Mouse (Mus musculus) liver, adult (tissue): ENCODE results near the gene Fermt1.

ENCODE experiments used
- GATA4 ChIP-seq: IDR thresholded peaks from 2 replicates; pipeline ENCODE4 v1.6.1; 2014; ENCODE audit warnings: mild to moderate bottlenecking, low read length; ENCODE audit not compliant: insufficient replicate concordance

The Fermt1 gene

DNA sequence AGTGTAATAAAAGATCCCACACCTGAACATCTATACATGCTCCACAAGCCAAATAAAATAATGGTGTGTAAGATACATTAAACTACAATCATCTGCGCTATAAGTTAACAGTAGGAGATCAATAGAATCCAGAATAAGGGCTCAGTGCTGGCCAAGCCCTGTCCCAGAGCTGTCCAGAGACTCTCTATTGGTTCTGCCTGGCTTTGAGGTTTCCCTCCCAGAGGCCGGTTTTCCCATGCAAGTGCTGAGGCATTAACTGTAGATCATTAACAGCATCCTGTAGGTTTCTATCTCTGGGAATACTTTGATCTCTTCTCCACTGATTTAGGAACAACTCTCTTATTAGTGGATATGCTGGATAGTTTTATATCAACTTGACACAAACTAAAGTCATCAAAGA is 16.7 kb downstream of the Fermt1 start:
- TF ChIP-seq GATA4: no peak

GRCm38 (mm10) chr2:132927871-132928270 is 17.8 kb downstream of the Fermt1 start:
- no peak for TF ChIP-seq GATA4

GRCm38 (mm10) chr2:132927298-132927697 is 18.4 kb downstream of the Fermt1 start:
- TF ChIP-seq GATA4: no peak

DNA sequence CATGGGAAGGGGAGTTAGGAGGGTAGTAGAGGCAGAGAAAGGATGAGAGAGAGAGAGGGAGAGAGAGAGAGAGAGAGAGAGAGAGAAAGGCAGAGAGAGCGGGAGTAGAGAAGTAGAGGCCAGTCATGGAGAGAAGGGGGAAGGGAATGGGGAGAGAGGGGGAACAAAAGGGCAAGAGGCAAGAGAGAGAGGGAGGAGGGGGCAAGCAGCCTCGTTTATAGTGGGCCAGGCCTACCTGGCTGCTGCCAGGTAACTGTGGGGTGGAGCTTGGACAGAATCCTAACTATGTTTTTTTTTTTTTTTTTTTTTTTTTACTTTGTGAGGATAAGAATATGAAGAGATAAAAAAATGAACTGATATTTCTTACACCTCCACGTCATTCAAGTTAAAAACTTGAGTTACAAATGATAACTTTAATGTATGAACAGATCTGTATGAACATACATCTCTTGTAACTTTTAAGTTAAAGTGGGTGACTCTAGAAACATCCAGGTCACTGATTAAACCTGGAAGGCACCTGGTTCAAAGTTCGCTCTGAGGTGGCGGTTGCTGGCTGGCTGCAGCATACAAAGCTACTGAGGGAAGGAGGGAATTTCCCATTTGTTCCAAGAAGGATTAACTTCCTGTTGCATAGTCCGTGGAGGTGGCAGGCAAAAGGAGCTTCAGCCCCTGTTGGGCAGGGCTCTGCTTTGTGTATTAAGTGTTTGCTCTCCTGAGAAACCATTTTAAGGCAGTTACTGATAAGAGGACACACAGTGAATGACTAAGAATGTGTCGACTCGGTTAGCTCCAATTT is 22.2 kb downstream of the Fermt1 start:
- TF ChIP-seq GATA4: peak; percentile 25; the same call in 1 of the 2 replicates

GRCm38 (mm10) chr2:132922076-132922873 is 23.4 kb downstream of the Fermt1 start:
- TF ChIP-seq GATA4: no peak

DNA sequence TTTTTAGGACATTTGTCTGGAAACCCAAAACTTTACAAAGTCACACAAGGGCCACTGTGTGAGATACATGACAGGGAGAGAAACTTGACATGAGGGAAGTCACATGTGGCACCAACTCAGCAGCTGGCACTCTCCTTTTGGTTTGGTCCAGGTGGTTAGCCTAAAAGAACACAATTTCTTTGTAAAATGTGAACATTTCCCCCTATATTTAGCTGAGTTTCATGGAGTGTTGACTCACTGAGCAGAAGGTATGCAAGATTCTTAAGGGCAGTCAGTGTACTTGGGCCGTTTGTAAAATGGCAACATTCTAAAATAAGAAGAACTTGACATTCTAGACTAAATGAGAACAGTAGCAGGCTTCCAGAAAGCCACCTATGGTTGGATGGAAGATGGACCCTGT is 30.9 kb downstream of the Fermt1 start:
- TF ChIP-seq GATA4: no peak

DNA sequence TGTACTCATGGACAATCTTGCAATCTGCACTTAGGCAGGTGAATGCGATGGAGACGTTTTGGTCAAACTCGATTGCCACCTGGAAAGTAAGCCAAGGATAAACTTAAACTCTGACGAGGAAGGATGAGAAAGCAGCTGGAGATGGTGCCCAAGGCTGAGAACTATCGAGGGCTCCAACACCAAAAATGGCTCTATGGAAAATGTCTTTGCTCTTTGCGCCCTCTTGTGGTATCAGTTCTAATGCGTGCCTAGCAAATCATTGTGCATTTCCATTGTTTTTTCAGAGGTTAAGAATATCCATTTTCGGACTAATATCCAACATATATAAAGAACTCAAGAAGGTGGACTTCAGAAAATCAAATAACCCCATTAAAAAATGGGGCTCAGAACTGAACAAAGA is 38.9 kb downstream of the Fermt1 start:
- TF ChIP-seq GATA4: no peak

DNA sequence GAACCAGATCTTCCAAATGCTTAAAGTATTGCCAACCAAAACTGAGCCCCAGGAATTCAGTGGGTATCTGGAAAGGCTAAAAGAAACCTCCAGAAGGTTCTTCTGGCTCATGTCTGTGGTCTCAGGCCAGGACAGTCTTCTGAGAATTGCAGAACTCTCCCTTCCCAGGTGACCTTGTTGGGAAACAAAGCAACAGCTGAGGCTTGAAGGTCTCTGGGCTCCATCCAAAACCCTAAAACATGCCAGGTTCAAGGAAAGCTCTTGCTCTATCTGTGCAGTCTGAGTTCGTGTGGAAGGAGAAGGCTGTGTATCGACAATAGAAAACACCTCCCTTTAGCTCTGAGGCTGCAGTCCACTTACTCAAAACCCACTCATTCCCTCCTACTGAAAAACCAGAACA is 40.7 kb downstream of the Fermt1 start:
- no peak for TF ChIP-seq GATA4

- TF ChIP-seq GATA4: peak; percentile 58; the same call in 1 of the 2 replicates
These were observed 42.2 kb downstream of the Fermt1 start for GRCm38 (mm10) chr2:132903498-132903897.

DNA sequence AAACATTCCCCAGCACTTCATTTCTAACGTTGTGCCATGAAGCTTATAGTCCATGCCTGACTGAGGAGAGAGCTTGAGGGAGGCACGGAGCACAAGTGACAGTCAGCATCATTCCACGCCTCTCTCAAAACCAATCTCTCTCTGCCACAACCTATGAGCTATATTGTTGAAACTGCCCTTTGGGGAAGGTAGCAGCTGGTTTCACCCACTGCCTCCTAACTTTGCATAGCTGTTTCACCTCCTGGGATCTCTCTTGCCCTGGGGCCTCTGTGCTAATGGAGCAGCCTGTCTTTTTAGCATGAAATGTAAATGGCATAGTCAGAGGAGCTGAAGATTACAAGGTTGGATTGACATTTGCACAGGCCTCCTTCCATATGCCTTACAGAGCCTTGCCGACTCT is 43.6 kb downstream of the Fermt1 start:
- no peak for TF ChIP-seq GATA4

DNA sequence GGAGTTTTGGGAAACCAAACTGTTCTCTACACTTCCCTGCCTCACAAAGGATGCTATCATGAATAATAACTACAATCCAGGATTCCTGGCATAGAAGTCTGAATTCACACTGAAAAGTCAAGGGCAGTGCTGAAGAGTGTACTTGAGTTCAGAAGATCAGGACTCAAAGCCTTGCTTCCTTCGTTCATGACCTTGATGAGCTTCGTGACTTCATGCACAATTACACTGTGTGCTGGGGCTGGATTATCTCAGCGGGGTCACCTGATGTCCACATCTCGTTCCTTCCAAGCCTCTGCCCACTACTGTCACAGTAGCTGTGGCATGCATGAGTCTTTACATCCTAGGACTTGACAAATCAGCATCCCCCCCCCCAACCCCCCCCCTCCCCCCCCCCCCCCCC is 44.1 kb downstream of the Fermt1 start:
- no peak for TF ChIP-seq GATA4

- TF ChIP-seq GATA4: no peak
These were observed 45.1 kb downstream of the Fermt1 start for GRCm38 (mm10) chr2:132900596-132900995.

DNA sequence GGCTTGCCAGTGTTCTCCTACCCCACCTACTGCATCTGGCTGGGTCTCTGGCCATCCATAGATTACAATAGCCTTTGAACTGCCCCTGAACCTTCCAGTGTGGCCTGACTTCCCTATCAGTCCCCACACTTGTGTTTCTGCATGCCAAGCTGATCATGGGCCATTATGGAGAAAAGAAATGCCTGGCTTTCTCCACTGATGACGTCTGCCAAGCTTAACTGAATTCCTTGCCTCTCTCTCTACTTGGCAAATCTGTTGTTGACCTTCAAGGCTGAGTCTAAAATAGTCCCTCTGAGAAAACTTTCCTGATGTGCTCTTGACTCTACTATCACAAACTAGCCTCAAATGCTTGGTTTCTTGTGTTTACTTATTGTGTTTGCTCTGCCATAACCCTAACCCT is 47.5 kb downstream of the Fermt1 start:
- no peak for TF ChIP-seq GATA4

DNA sequence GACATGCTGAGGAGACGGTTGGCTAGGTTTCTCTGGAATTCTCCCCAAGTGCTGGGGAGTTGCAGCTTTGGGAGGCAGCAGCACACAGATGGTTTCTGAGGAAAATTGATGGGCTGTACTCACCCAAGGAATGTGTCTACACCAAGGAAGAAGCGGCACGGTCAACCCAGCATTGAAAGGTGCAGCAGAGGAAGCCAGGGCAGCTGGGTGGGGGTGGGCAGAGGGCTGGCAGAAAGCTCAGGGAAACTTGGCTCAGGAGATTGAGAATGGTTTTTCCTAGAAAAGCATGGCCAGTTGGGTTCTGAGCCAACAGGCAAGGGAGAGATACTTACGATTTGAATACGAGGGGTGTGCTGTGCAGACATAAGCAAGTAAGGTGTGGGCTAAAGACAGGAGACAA is 51.9 kb downstream of the Fermt1 start:
- no peak for TF ChIP-seq GATA4

DNA sequence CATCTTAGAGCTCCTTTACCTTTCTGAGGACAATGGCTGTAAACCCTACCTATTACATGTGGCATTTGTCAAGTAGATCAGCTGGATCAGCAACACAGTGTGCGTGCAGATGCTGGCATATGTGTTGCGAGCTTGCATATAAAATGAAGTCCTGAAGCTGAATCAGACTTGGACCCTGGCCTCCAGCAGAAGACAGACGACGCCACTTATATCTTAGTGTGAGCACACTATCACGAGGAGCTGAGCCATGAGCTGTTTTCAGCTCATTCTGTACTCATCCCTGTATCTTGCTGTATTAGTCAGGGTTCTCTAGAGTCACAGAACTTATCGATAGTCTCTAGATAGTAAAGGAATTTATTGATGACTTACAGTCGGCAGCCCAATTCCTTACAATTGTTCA is 60.4 kb downstream of the Fermt1 start:
- no peak for TF ChIP-seq GATA4

DNA sequence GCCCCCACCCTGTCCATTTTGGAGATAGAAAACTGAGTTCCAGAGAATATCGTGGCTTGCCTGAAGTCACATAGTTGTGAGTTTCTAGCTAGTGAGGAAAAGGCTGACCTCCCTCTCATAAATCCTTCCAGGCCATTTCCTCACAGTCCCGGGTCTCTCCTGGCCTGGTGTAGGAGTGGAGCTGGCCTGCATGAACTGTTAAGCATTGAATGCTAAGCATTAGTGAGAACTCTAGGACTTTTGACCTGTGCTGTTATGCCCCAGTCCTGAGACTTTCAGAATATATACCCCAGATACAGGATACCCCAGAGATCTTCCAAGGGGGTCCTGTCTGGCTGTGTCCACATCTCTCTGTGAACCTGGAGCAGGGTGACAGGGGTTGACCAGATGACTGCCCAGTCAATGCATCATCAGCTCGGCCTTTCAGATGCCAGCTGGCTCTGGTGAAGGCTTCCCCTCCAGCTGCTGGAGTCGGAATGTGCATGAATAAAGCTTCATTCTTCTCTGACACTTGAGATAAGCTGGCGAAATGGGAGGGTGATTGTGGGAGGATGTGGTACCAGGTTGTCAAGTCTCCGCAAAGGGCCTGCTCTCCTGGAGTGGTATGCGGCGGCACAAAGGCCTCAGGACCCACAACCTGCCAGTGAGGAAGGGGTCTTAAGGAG is 61.3 kb downstream of the Fermt1 start:
- no peak for TF ChIP-seq GATA4

DNA sequence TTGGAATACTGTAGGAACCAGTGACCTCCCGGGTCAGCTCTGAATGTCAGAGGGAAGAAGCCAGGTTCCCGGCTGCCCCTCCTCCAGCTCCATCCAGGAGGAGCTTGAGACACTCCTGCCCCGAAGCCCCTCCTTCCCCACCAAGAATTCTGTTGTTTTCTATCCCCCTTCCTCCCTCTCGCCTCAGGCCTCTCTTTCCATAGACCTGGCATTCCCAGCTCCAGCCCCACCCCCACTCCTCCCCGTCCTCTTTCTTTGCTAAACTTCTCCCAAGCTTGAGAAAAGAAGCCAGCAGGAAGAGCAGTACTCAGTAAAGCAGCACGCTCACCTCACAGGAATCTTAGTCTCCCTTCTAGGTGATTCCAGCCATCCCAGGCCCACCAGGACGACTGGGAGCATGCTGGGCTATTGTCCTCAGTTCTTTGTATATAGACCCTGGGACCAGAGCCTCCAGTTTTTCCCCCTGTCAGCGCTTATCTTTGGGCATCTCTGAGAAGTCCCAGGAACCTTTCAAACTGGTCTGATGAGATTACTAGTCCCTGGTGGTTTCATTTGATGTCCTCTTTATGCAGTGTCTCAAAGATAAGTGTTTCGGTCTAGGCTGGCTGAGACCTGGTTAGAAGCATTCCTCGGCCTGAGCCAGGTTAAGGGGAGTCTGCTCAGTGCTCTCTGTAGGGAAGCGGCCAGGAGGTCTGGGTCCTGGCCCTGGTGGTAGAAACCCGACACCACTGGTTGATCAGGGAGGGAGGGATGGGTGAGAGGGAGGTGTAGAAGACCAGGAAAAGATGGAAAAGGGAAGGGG is 64.7 kb downstream of the Fermt1 start, which contains the start of gene Lrrn4:
TSS of gene Lrrn4 (minus strand) at position 48 of the 802 bp plus-strand sequence.
- TF ChIP-seq GATA4: no peak
